Mouse (Mus musculus) bone marrow, adult 2 months (tissue): Measurements from ENCODE around the gene Hsdl2.

Experiments used
- CTCF ChIP-seq: fragments of 200-500 bp; IDR thresholded peaks from 2 replicates; pipeline ENCODE4 v1.5.1; 2011; ENCODE audit warnings: low read length, control low read depth; ENCODE audit not compliant: control insufficient read depth, insufficient read depth
- POLR2A ChIP-seq: fragments of 200-500 bp; IDR thresholded peaks from 2 replicates; pipeline ENCODE4 v1.6.1; 2011; ENCODE audit warnings: low read depth, mild to moderate bottlenecking, control low read depth, low read length, borderline replicate concordance; ENCODE audit not compliant: control insufficient read depth

GRCm38 (mm10) chr4:59582186-59582585 lies 823 bp downstream of the Hsdl2 start:
- TF ChIP-seq CTCF (no peak), POLR2A (no peak)
